Comparison of ENCODE assay signal across 9 mouse cellular contexts in the genomic region with DNA sequence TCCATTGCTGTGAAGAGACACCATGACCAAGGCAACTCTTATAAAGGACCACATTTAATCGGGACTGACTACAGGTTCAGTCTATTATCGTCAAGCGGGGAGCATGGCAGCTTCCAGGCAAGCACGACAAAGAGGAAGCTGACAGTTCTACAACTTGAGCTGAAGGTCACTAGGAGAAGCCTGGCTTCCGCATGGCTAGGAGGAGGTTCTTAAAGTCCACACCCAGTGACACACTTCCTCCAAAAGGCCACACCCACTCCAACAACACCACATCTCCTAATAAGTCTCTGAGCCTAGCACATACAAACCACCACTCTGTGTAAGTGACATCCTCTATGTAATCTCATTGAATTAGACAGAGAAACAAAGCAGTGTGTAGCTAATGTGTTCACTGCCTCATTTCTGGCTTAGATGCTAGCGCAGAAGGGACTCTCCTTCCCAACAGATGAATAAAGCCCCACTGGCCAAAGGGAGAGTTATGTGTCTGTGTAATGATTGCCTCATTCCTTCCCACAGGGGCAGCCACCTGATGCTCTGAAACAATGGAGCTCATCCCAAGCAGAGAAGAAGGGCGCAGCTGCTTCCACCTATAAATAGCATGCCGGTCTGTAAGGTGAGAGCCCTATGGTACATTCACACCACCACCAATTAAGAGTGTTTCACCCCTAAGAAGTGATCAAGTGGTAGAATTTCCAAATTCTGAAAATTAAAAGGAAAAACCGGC. TPM values are rescaled to one million over a fixed set of nuclear protein-coding genes. Genes with fewer than 3 reads are reported as not detected.
DNase-seq lines count a peak whose midpoint lies in the region; ATAC-seq and TF ChIP-seq lines count a peak whose summit lies in the region.
"Had no signal": no experiment of that assay in that cellular context is flagged by ENCODE, and none has a peak within 500 bp of the region (broad histone marks: within the 10 kb centered on the region; RNA-seq: fewer than 3 reads in every experiment).

No protein-coding gene starts in this region.

- no peak overlapping the region for H3K4me2 ChIP-seq in heart, embryonic 16.5 days (ENCODE audit: low read depth, low read length)
- no peak overlapping the region for H3K4me2 ChIP-seq in kidney, embryonic 14.5 days (replicated peaks; ENCODE audit: low read depth, low read length)

- H3K27ac ChIP-seq in ES-Bruce4 (ENCODE audit: insufficient read depth, low read length): peak overlapping the region; percentile 5; the same call in 1 of the 2 replicates
- peak overlapping the region; percentile 52 for H3K27ac ChIP-seq in heart, embryonic 16.5 days (ENCODE audit: low read length)
- H3K27ac ChIP-seq in kidney, embryonic 14.5 days (ENCODE audit: low read depth, low read length): no peak overlapping the region

- 69% methylated on average over 9 of the region's 9 CpGs for WGBS in heart, embryonic 16.5 days
- WGBS in kidney, embryonic 14.5 days: 83% methylated on average over 9 of the region's 9 CpGs

- DNase-seq in B cell, adult 2 months: peak; percentile 72 to 75
- no peak for DNase-seq in right cerebral cortex, postnatal 25 days
- no peak for DNase-seq in urinary bladder, postnatal 36 days (ENCODE audit: low spot score in 2 of 2)
- DNase-seq in gastrocnemius, postnatal 14 days: no peak
- DNase-seq: kidney, postnatal 14 days had no signal

- no peak for TF ChIP-seq CTCF in ES-Bruce4 (IDR thresholded peaks at IDR 0.05; ENCODE audit: low read depth, low read length)

- TF ChIP-seq EP300 in ES-Bruce4 (IDR thresholded peaks at IDR 0.05; ENCODE audit: insufficient read depth, low read depth, low read length): no peak

- H3K9ac ChIP-seq in ES-Bruce4 (ENCODE audit: low read depth, poor library complexity, severe bottlenecking): no peak overlapping the region
- no peak overlapping the region for H3K9ac ChIP-seq in heart, embryonic 16.5 days (ENCODE audit: low read length)
- no peak overlapping the region for H3K9ac ChIP-seq in kidney, embryonic 14.5 days (ENCODE audit: low read depth, low read length)

- ATAC-seq in heart, embryonic 16.5 days (replicated peaks; ENCODE audit: extremely low read depth, insufficient read depth, low FRiP score): peak; percentile 54
- ATAC-seq in megakaryocyte-erythroid progenitor cell, adult 5-6 weeks (replicated peaks; ENCODE audit: low FRiP score, low TSS enrichment, poor library complexity, severe bottlenecking): 0 out of 2 replicates have a peak, but pooled peaks have one; percentile 15
- no peak for ATAC-seq in kidney, embryonic 14.5 days (ENCODE audit: low FRiP score, low TSS enrichment)

- H3K27me3 ChIP-seq in ES-Bruce4 (ENCODE audit: control insufficient read depth, insufficient read depth, low read length, poor library complexity, severe bottlenecking): no peaks in the 10 kb centered on the region
- no peaks in the 10 kb centered on the region for H3K27me3 ChIP-seq in heart, embryonic 16.5 days (ENCODE audit: control insufficient read depth, insufficient read depth, low read length)
- no peaks in the 10 kb centered on the region for H3K27me3 ChIP-seq in kidney, embryonic 14.5 days (ENCODE audit: control insufficient read depth, insufficient read depth, low read length)

- intact Hi-C loops in gastrocnemius, postnatal 14 days (cut with DNase I; ENCODE audit: low total_unique reads): loop anchor here (5.0 kb wide), 1 partner anchor 45 kb away; no protein-coding TSS in a partner anchor

- H3K9me3 ChIP-seq in ES-Bruce4 (replicated peaks; ENCODE audit: control insufficient read depth, insufficient read depth, low read length, poor library complexity, severe bottlenecking): no peaks in the 10 kb centered on the region
- H3K9me3 ChIP-seq in heart, embryonic 16.5 days (replicated peaks; ENCODE audit: control insufficient read depth, low read length): no peaks in the 10 kb centered on the region
- H3K9me3 ChIP-seq in kidney, embryonic 14.5 days (ENCODE audit: control insufficient read depth, low read length): no peaks in the 10 kb centered on the region

- no peaks in the 10 kb centered on the region for H3K4me1 ChIP-seq in ES-Bruce4 (ENCODE audit: control insufficient read depth, insufficient read depth, low read length)
- peaks cover 36% of the 10 kb centered on the region for H3K4me1 ChIP-seq in heart, embryonic 16.5 days (ENCODE audit: control insufficient read depth, insufficient read depth, low read length)
- H3K4me1 ChIP-seq in kidney, embryonic 14.5 days (ENCODE audit: control insufficient read depth, insufficient read depth, low read length): 0 out of 2 replicates have a peak, but pooled peaks cover 8% of the 10 kb centered on the region

- no peak for TF ChIP-seq POLR2A in ES-Bruce4 (IDR thresholded peaks at IDR 0.05; ENCODE audit: insufficient read depth, low read length)

- H3K36me3 ChIP-seq in ES-Bruce4 (ENCODE audit: control insufficient read depth, insufficient read depth, low read length, poor library complexity, severe bottlenecking): no peaks in the 10 kb centered on the region
- H3K36me3 ChIP-seq in heart, embryonic 16.5 days (ENCODE audit: control insufficient read depth, insufficient read depth): no peaks in the 10 kb centered on the region
- no peaks in the 10 kb centered on the region for H3K36me3 ChIP-seq in kidney, embryonic 14.5 days (ENCODE audit: control insufficient read depth, insufficient read depth, low read length)

- H3K4me3 ChIP-seq in ES-Bruce4 (ENCODE audit: low read depth, low read length): no peak overlapping the region
- H3K4me3 ChIP-seq in heart, embryonic 16.5 days (ENCODE audit: low read length): no peak overlapping the region
- no peak overlapping the region for H3K4me3 ChIP-seq in kidney, embryonic 14.5 days (ENCODE audit: low read length)

RNA-seq across cellular contexts. Expression of gene Rapgef2, which starts 48.5 kb away (rescaled TPM):
- 17.7 and 21.6 TPM in 2 replicates for polyA plus RNA-seq in ES-Bruce4 (2011; ENCODE audit: insufficient read depth, insufficient read length, low read depth, missing spikeins)
- polyA plus RNA-seq in heart, embryonic 16.5 days (2015; fragmentation: Nextera tagmentation; extraction: Ambion mirVana): 4.9 and 5.4 TPM in 2 replicates
- total RNA-seq in megakaryocyte-erythroid progenitor cell, adult 5-6 weeks (2014; fragmentation: Nextera tagmentation): 5.4 and 8.1 TPM in 2 replicates
- 8.3 and 11.2 TPM in 2 replicates for total RNA-seq in megakaryocyte-erythroid progenitor cell, adult 5-6 weeks (2017)
- 10 to 100 TPM; 20.5 to 21.0 TPM for total RNA-seq in gastrocnemius, postnatal 14 days (2021)
- 6.1 and 9.0 TPM in 2 replicates for polyA plus RNA-seq in kidney, embryonic 14.5 days (2014; fragmentation: Nextera tagmentation; extraction: Ambion mirVana)

Comparison
In these comparisons a context has a peak if more than half of its experiments do, and no peak if none do; other contexts are left out.
1. DNase-seq: peak in B cell, adult 2 months (2 of 2); none in right cerebral cortex, postnatal 25 days (single experiment), urinary bladder, postnatal 36 days (0 of 2) and gastrocnemius, postnatal 14 days (single experiment).